Mouse (Mus musculus): ENCODE results near the gene Cuedc2. TPM values are rescaled to one million over a fixed set of nuclear protein-coding genes. Genes with fewer than 3 reads are reported as not detected.

Cuedc2 gene
- total and polyA plus RNA-seq, 3 experiments: 251 to 302 (median 297) TPM

DNA sequence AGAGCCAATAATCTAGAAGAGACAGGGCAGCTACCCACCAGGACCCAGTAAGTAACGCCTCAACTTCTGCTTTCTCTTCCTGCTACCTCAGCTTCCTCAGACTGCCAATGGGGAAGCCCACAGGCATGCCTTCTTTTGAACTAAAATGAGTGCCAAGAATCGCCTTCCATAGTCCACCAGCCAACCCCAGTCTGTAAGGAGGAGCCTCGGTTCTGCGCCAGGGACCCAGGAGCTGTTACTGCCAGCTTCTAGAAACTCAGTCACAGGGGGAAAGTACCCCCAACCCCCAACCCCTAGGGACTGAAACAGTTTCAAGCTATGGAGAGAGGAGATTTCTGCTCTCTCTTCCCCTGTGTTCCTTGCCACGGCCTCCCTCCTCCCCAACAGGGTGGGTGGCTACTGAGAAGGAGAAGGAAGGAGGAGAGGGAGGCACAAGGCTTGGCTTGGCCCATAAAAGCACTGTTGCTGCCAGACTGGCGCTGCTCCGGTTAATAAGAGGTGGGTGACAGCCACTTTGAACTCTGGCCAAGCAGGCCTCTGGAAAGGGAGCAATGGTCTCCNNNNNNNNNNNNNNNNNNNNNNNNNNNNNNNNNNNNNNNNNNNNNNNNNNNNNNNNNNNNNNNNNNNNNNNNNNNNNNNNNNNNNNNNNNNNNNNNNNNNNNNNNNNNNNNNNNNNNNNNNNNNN is 927 bp upstream of the Cuedc2 start (continued):
- no peak for TF ChIP-seq USF2 (IDR thresholded peaks at IDR 0.05; ENCODE audit: borderline replicate concordance in 1 of 2, insufficient read depth in 1 of 2, low read depth in 1 of 2, low read length in 2 of 2)
- no peak for TF ChIP-seq GATA1 (IDR thresholded peaks at IDR 0.05; ENCODE audit: low read depth, low read length)
- TF ChIP-seq TCF12 (IDR thresholded peaks at IDR 0.05; ENCODE audit: low read depth, low read length): 0 out of 2 replicates have a peak, but pooled peaks have one; percentile 35
- TF ChIP-seq POLR2AphosphoS2 (IDR thresholded peaks at IDR 0.05; ENCODE audit: low read length): no peak; the same call in 1 of the 2 replicates
- no peak for TF ChIP-seq E2F4 (IDR thresholded peaks at IDR 0.05; ENCODE audit: borderline replicate concordance, low read depth, low read length)
- 0 out of 2 replicates have a peak, but pooled peaks have one; percentile 24 for TF ChIP-seq ETS1 (IDR thresholded peaks at IDR 0.05; ENCODE audit: low read depth, low read length)
- TF ChIP-seq CTCF (IDR thresholded peaks at IDR 0.05 in 2 of 3, conservative IDR thresholded peaks at IDR 0.05 in 1 of 3; ENCODE audit: control insufficient read depth in 1 of 3, insufficient read depth in 1 of 3, low read depth in 2 of 3, low read length in 3 of 3, poor library complexity in 1 of 3, severe bottlenecking in 1 of 3): no peak
- TF ChIP-seq RCOR1 (IDR thresholded peaks at IDR 0.05; ENCODE audit: low read depth, low read length): 0 out of 2 replicates have a peak, but pooled peaks have one; percentile 25
- TF ChIP-seq MAZ (IDR thresholded peaks at IDR 0.05; ENCODE audit: low read depth, low read length): peak; percentile 78; the same call in 1 of the 2 replicates
- peak; percentile 56; the same call in 1 of the 2 replicates for TF ChIP-seq KAT2A (conservative IDR thresholded peaks at IDR 0.05; ENCODE audit: low read depth, low read length)
- TF ChIP-seq CHD2 (IDR thresholded peaks at IDR 0.05; ENCODE audit: low read length): no peak
- peak; percentile 26; the same call in 1 of the 2 replicates for TF ChIP-seq MAFK (IDR thresholded peaks at IDR 0.05; ENCODE audit: borderline replicate concordance, low read depth, low read length)
- peak; percentile 83 for TF ChIP-seq ELF1 (IDR thresholded peaks at IDR 0.05; ENCODE audit: low read depth, low read length)
- TF ChIP-seq ZKSCAN1 (IDR thresholded peaks at IDR 0.05; ENCODE audit: low read depth, low read length): no peak
- TF ChIP-seq JUND (IDR thresholded peaks at IDR 0.05; ENCODE audit: low read depth, low read length): no peak
- peak; percentile 43 to 76 for TF ChIP-seq POLR2A (IDR thresholded peaks at IDR 0.05; ENCODE audit: control insufficient read depth in 1 of 2, insufficient read depth in 1 of 2, low read depth in 1 of 2, low read length in 2 of 2, poor library complexity in 1 of 2)
- no peak for TF ChIP-seq UBTF (IDR thresholded peaks at IDR 0.05; ENCODE audit: borderline replicate concordance, insufficient read depth, low read depth, low read length)
- no peak for TF ChIP-seq RAD21 (IDR thresholded peaks at IDR 0.05; ENCODE audit: low read depth, low read length)
- no peak for TF ChIP-seq ZNF384 (IDR thresholded peaks at IDR 0.05; ENCODE audit: low read depth, low read length)
- no peak for TF ChIP-seq ZC3H11A (IDR thresholded peaks at IDR 0.05; ENCODE audit: low read depth, low read length)
- TF ChIP-seq MEF2A (IDR thresholded peaks at IDR 0.05; ENCODE audit: extremely low read depth, insufficient replicate concordance, low read depth, low read length, poor library complexity, severe bottlenecking): no peak
- TF ChIP-seq TAL1 (IDR thresholded peaks at IDR 0.05; ENCODE audit: low read length): no peak
- TF ChIP-seq USF1 (IDR thresholded peaks at IDR 0.05; ENCODE audit: low read depth, low read length): no peak
- TF ChIP-seq HCFC1 (IDR thresholded peaks at IDR 0.05; ENCODE audit: low read depth, low read length): peak; percentile 80
- TF ChIP-seq ZMIZ1 (IDR thresholded peaks at IDR 0.05; ENCODE audit: low read depth, low read length): no peak
- TF ChIP-seq SIN3A (IDR thresholded peaks at IDR 0.05; ENCODE audit: low read length): no peak

Data from MEL (cell line).